Mouse (Mus musculus) cerebellum, postnatal 4 days (tissue): ENCODE data around the gene Ccdc88c.

ENCODE experiments used
- DNase-seq, 2 experiments: peaks; one replicate each; pipeline ENCODE4 v3.0.0; 2022; ENCODE audit warnings: low spot score in 2 of 2, mixed read lengths in 1 of 2

The Ccdc88c gene

GRCm38 (mm10) chr12:100883168-100883567 lies 145.7 kb downstream of the Ccdc88c start:
- no peak for DNase-seq

- no peak for DNase-seq
These were observed 150.3 kb downstream of the Ccdc88c start for GRCm38 (mm10) chr12:100878556-100878955.

- DNase-seq: no peak
These were observed 150.9 kb downstream of the Ccdc88c start for GRCm38 (mm10) chr12:100877936-100878335.

GRCm38 (mm10) chr12:100875960-100876359 lies 152.9 kb downstream of the Ccdc88c start:
- no peak for DNase-seq

GRCm38 (mm10) chr12:100875553-100875952 lies 153.3 kb downstream of the Ccdc88c start:
- no peak for DNase-seq

- no peak for DNase-seq
These were observed 155.2 kb downstream of the Ccdc88c start for GRCm38 (mm10) chr12:100873612-100874011.

GRCm38 (mm10) chr12:100871841-100872240 lies 157.0 kb downstream of the Ccdc88c start:
- no peak for DNase-seq

- no peak for DNase-seq
These were observed 157.6 kb downstream of the Ccdc88c start for GRCm38 (mm10) chr12:100871234-100871633.

GRCm38 (mm10) chr12:100868049-100868622 lies 160.7 kb downstream of the Ccdc88c start:
- no peak for DNase-seq

GRCm38 (mm10) chr12:100867097-100867496 lies 161.8 kb downstream of the Ccdc88c start:
- peak in 1 of 2 experiments; percentile 39 for DNase-seq

- DNase-seq: no peak
These were observed 163.3 kb downstream of the Ccdc88c start for GRCm38 (mm10) chr12:100865509-100866078.

GRCm38 (mm10) chr12:100865072-100865471 lies 163.8 kb downstream of the Ccdc88c start:
- no peak for DNase-seq

- DNase-seq: no peak
These were observed 165.9 kb downstream of the Ccdc88c start for GRCm38 (mm10) chr12:100862856-100863446.

- no peak for DNase-seq
These were observed 166.6 kb downstream of the Ccdc88c start for GRCm38 (mm10) chr12:100862272-100862671.
